Mouse (Mus musculus): ENCODE results near the gene H1fnt. TPM values are rescaled to one million over a fixed set of nuclear protein-coding genes. Genes with fewer than 3 reads are reported as not detected.

Gene H1fnt
- total RNA-seq (2021) = not detected
- long read RNA-seq, experiment 1 = 0 reads
- long read RNA-seq, experiment 2 = 0 reads

GRCm38 (mm10) chr15:98257193-98257592 lies at the start of gene H1fnt:
Gene H1fnt (minus strand): TSS chr15:98257293.
- DNase-seq (ENCODE audit: low spot score in 2 of 2) = no peak

GRCm38 (mm10) chr15:98295628-98296551 lies 38.8 kb upstream of the H1fnt start, which contains the start of gene Zfp641:
Gene Zfp641 (minus strand): TSS chr15:98296161.
- DNase-seq (ENCODE audit: low spot score in 2 of 2) = peak; percentile 20 to 23

- no peak for DNase-seq (ENCODE audit: low spot score in 2 of 2)
Measured at GRCm38 (mm10) chr15:98293651-98294050, 36.6 kb upstream of the H1fnt start.

GRCm38 (mm10) chr15:98288566-98288965 lies 31.5 kb upstream of the H1fnt start:
- DNase-seq (ENCODE audit: low spot score in 2 of 2) = no peak

- no peak for DNase-seq (ENCODE audit: low spot score in 2 of 2)
Measured at GRCm38 (mm10) chr15:98286418-98286817, 29.3 kb upstream of the H1fnt start.

- no peak for DNase-seq (ENCODE audit: low spot score in 2 of 2)
Measured at GRCm38 (mm10) chr15:98257776-98258175, 683 bp upstream of the H1fnt start.

GRCm38 (mm10) chr15:98256271-98256670 lies 822 bp downstream of the H1fnt start:
- DNase-seq (ENCODE audit: low spot score in 2 of 2) = no peak

- DNase-seq (ENCODE audit: low spot score in 2 of 2) = no peak
Measured at GRCm38 (mm10) chr15:98235442-98235841, 21.7 kb downstream of the H1fnt start.

- no peak for DNase-seq (ENCODE audit: low spot score in 2 of 2)
Measured at GRCm38 (mm10) chr15:98234350-98234749, 22.7 kb downstream of the H1fnt start, which contains the start of gene Olfr286. Gene Olfr286 (minus strand): TSS chr15:98234450.

- DNase-seq (ENCODE audit: low spot score in 2 of 2) = no peak
Measured at GRCm38 (mm10) chr15:98226096-98226495, 31.0 kb downstream of the H1fnt start.

GRCm38 (mm10) chr15:98225610-98226009 lies 31.5 kb downstream of the H1fnt start:
- no peak for DNase-seq (ENCODE audit: low spot score in 2 of 2)

GRCm38 (mm10) chr15:98222377-98222776 lies 34.7 kb downstream of the H1fnt start:
- DNase-seq (ENCODE audit: low spot score in 2 of 2) = no peak

- no peak for DNase-seq (ENCODE audit: low spot score in 2 of 2)
Measured at GRCm38 (mm10) chr15:98220877-98221276, 36.2 kb downstream of the H1fnt start, which contains the start of the genes Gm44579 and Olfr287. Gene Gm44579 (minus strand): TSS chr15:98220977. Gene Olfr287 (minus strand): TSS chr15:98221056.

GRCm38 (mm10) chr15:98214130-98214529 lies 43.0 kb downstream of the H1fnt start:
- DNase-seq (ENCODE audit: low spot score in 2 of 2) = no peak

GRCm38 (mm10) chr15:98213336-98213870 lies 43.7 kb downstream of the H1fnt start:
- no peak for DNase-seq (ENCODE audit: low spot score in 2 of 2)

GRCm38 (mm10) chr15:98209676-98210075 lies 47.4 kb downstream of the H1fnt start:
- no peak for DNase-seq (ENCODE audit: low spot score in 2 of 2)

Other genes starting within 250 kb of the H1fnt start
- 100 to 1,000 TPM; 776 to 786 TPM for gene Pfkm, start 164.7 kb downstream of the H1fnt start, total RNA-seq (2021)
- 10 to 100 TPM; 17.7 to 21.7 TPM for gene Senp1, start 163.5 kb downstream of the H1fnt start, total RNA-seq (2021)
- 100 to 1,000 TPM; 148 to 174 TPM for gene Asb8, start 91.7 kb downstream of the H1fnt start, total RNA-seq (2021)
- not detected for gene Ccdc184, start 90.1 kb downstream of the H1fnt start, total RNA-seq (2021)
- not detected for gene Olfr288, start 61.8 kb downstream of the H1fnt start, total RNA-seq (2021)
- gene Gm44579, start 36.3 kb downstream of the H1fnt start, total RNA-seq (2021) = not detected
- not detected for gene Olfr287, start 36.2 kb downstream of the H1fnt start, total RNA-seq (2021)
- not detected for gene Olfr286, start 22.8 kb downstream of the H1fnt start, total RNA-seq (2021)
- gene Zfp641, start 38.9 kb upstream of the H1fnt start, total RNA-seq (2021) = 10 to 100 TPM in 1 of 2 experiments, 1 to 10 TPM in 1; 9.8 to 10.7 TPM
- gene Olfr285, start 60.1 kb upstream of the H1fnt start, total RNA-seq (2021) = not detected
- gene Olfr284, start 83.7 kb upstream of the H1fnt start, total RNA-seq (2021) = not detected
- gene Olfr283, start 123.7 kb upstream of the H1fnt start, total RNA-seq (2021) = not detected
- not detected for gene Olfr282, start 173.9 kb upstream of the H1fnt start, total RNA-seq (2021)
- not detected for gene Olfr281, start 195.3 kb upstream of the H1fnt start, total RNA-seq (2021)
- not detected for gene OR5BS1P, start 212.6 kb upstream of the H1fnt start, total RNA-seq (2021)
- gene Lalba, start 225.4 kb upstream of the H1fnt start, total RNA-seq (2021) = not detected
- not detected for gene Olfr279, start 235.1 kb upstream of the H1fnt start, total RNA-seq (2021)